Mouse (Mus musculus) midbrain, embryonic 14.5 days (tissue): ENCODE data around the gene Specc1. TPM values are rescaled to one million over a fixed set of nuclear protein-coding genes. Genes with fewer than 3 reads are reported as not detected.

ENCODE experiments used
- ATAC-seq: fragments of 200-750 bp; cut with Nextera tagmentation; 2 replicates; pipeline ENCODE4 v1.8.0; 2017; ENCODE audit warnings: moderate number of reproducible peaks, moderate library complexity; ENCODE audit not compliant: low FRiP score, low TSS enrichment
- DNase-seq: peaks from one replicate; pipeline ENCODE4 v3.0.0-alpha.2; 2015
- H3K27ac ChIP-seq: fragments of 300-500 bp; sonication (generic); replicated peaks from 2 replicates; pipeline ENCODE4 v1.5.1; 2014; ENCODE audit warnings: mild to moderate bottlenecking, low read depth, low read length, moderate library complexity
- H3K27me3 ChIP-seq: fragments of 300-500 bp; sonication (generic); 2 replicates; pipeline ENCODE4 v1.6.1; 2014; ENCODE audit warnings: low read length, control low read depth, mixed read lengths; ENCODE audit not compliant: control insufficient read depth, insufficient read depth
- H3K36me3 ChIP-seq: fragments of 300-500 bp; sonication (generic); 2 replicates; pipeline ENCODE4 v1.6.1; 2014; ENCODE audit warnings: low read length, control low read depth; ENCODE audit not compliant: control insufficient read depth, insufficient read depth
- H3K4me1 ChIP-seq: fragments of 300-500 bp; sonication (generic); 2 replicates; pipeline ENCODE4 v1.6.1; 2014; ENCODE audit warnings: mild to moderate bottlenecking, antibody characterized with exemption, low read length, control low read depth; ENCODE audit not compliant: control insufficient read depth, insufficient read depth
- H3K4me2 ChIP-seq: fragments of 300-500 bp; sonication (generic); 2 replicates; pipeline ENCODE4 v1.6.1; 2014; ENCODE audit warnings: mild to moderate bottlenecking, low read length, moderate library complexity
- H3K4me3 ChIP-seq: fragments of 300-500 bp; sonication (generic); replicated peaks from 2 replicates; pipeline ENCODE4 v1.5.1; 2014; ENCODE audit warnings: low read depth, low read length
- H3K9ac ChIP-seq: fragments of 300-500 bp; sonication (generic); replicated peaks from 2 replicates; pipeline ENCODE4 v1.6.1; 2014; ENCODE audit warnings: mild to moderate bottlenecking, low read length, moderate library complexity
- H3K9me3 ChIP-seq: fragments of 300-500 bp; sonication (generic); 2 replicates; pipeline ENCODE4 v1.6.1; 2016; ENCODE audit warnings: low read length, control low read depth, mixed read lengths; ENCODE audit not compliant: control insufficient read depth
- WGBS: fragments of 180-500 bp; shearing (Covaris S2); extraction: QIAGEN DNeasy Blood & Tissue Kit; methylation state at CpG from one replicate; pipeline ENCODE4 v1.1.7; 2014; 5-methylcytosine and 5-hydroxymethylcytosine counted together
- polyA plus RNA-seq: library from polyadenylated mRNA; unstranded; fragments of >200 nt; fragmentation: Nextera tagmentation; extraction: Ambion mirVana; gene quantifications from 2 replicates; pipeline ENCODE4 v1.2.1, GENCODE M21; 2014

Specc1 gene
- polyA plus RNA-seq, 1 experiment from 2014 or later, result 16.6 TPM

GRCm38 (mm10) chr11:62187074-62187473 lies 230.5 kb downstream of the Specc1 start:
- Histone ChIP-seq H3K27me3 (no peaks in the 10 kb centered on the region), H3K4me2 (no peak overlapping the region), H3K4me1 (no peaks in the 10 kb centered on the region), H3K27ac (no peak overlapping the region), H3K9ac (no peak overlapping the region), H3K36me3 (no peaks in the 10 kb centered on the region), H3K9me3 (0 out of 2 replicates have a peak, but pooled peaks cover 4% of the 10 kb centered on the region), H3K4me3 (no peak overlapping the region)
- 92% methylated on average over 8 of the region's 8 CpGs for WGBS
- no peak for DNase-seq
- ATAC-seq, result no peak

- no peak for DNase-seq
- H3K27me3 ChIP-seq, result no peaks in the 10 kb centered on the region
- no peaks in the 10 kb centered on the region for H3K4me1 ChIP-seq
- H3K36me3 ChIP-seq, result no peaks in the 10 kb centered on the region
- H3K9me3 ChIP-seq, result 0 out of 2 replicates have a peak, but pooled peaks cover 4% of the 10 kb centered on the region
- no peak overlapping the region for H3K4me3 ChIP-seq
- 89% methylated on average over 3 of the region's 3 CpGs for WGBS
- H3K27ac ChIP-seq, result no peak overlapping the region
- H3K4me2 ChIP-seq, result no peak overlapping the region
- no peak overlapping the region for H3K9ac ChIP-seq
- no peak for ATAC-seq
These were observed 235.5 kb downstream of the Specc1 start for GRCm38 (mm10) chr11:62192050-62192449.

- Histone ChIP-seq H3K4me2 (no peak overlapping the region), H3K9ac (no peak overlapping the region), H3K4me1 (no peaks in the 10 kb centered on the region), H3K27me3 (no peaks in the 10 kb centered on the region), H3K4me3 (no peak overlapping the region), H3K9me3 (0 out of 2 replicates have a peak, but pooled peaks cover 4% of the 10 kb centered on the region), H3K27ac (no peak overlapping the region), H3K36me3 (no peaks in the 10 kb centered on the region)
- no peak for DNase-seq
- WGBS, result 90% methylated on average over 3 of the region's 3 CpGs
- no peak for ATAC-seq
These were observed 236.6 kb downstream of the Specc1 start for GRCm38 (mm10) chr11:62193116-62193515.

- no peaks in the 10 kb centered on the region for H3K4me1 ChIP-seq
- DNase-seq (no peak), ATAC-seq (no peak)
- no peaks in the 10 kb centered on the region for H3K36me3 ChIP-seq
- H3K27ac ChIP-seq, result no peak overlapping the region
- no peaks in the 10 kb centered on the region for H3K27me3 ChIP-seq
- no peak overlapping the region for H3K9ac ChIP-seq
- H3K9me3 ChIP-seq, result 0 out of 2 replicates have a peak, but pooled peaks cover 4% of the 10 kb centered on the region
- no peak overlapping the region for H3K4me3 ChIP-seq
- H3K4me2 ChIP-seq, result no peak overlapping the region
These were observed 237.7 kb downstream of the Specc1 start for GRCm38 (mm10) chr11:62194217-62194616.

GRCm38 (mm10) chr11:62200901-62201512 lies 244.4 kb downstream of the Specc1 start:
- H3K4me1 ChIP-seq, result no peaks in the 10 kb centered on the region
- WGBS, result 89% methylated on average over 5 of the region's 5 CpGs
- H3K9me3 ChIP-seq, result no peaks in the 10 kb centered on the region
- H3K36me3 ChIP-seq, result no peaks in the 10 kb centered on the region
- no peaks in the 10 kb centered on the region for H3K27me3 ChIP-seq
- H3K9ac ChIP-seq, result no peak overlapping the region
- no peak overlapping the region for H3K4me3 ChIP-seq
- H3K4me2 ChIP-seq, result no peak overlapping the region
- ATAC-seq (no peak), DNase-seq (no peak)
- no peak overlapping the region for H3K27ac ChIP-seq

- Histone ChIP-seq H3K4me1 (no peaks in the 10 kb centered on the region), H3K27ac (no peak overlapping the region), H3K4me2 (no peak overlapping the region), H3K4me3 (no peak overlapping the region), H3K36me3 (no peaks in the 10 kb centered on the region), H3K27me3 (no peaks in the 10 kb centered on the region), H3K9ac (no peak overlapping the region), H3K9me3 (no peaks in the 10 kb centered on the region)
- WGBS, result 89% methylated on average over 1 of the region's 1 CpGs
- DNase-seq, result no peak
- ATAC-seq, result no peak
These were observed 246.1 kb downstream of the Specc1 start for GRCm38 (mm10) chr11:62202645-62203044.

GRCm38 (mm10) chr11:62209111-62209510 lies 252.5 kb downstream of the Specc1 start:
- no peak overlapping the region for H3K9ac ChIP-seq
- no peaks in the 10 kb centered on the region for H3K9me3 ChIP-seq
- no peaks in the 10 kb centered on the region for H3K36me3 ChIP-seq
- no peak overlapping the region for H3K4me3 ChIP-seq
- H3K4me1 ChIP-seq, result no peaks in the 10 kb centered on the region
- no peaks in the 10 kb centered on the region for H3K27me3 ChIP-seq
- WGBS, result 72% methylated on average over 2 of the region's 2 CpGs
- ATAC-seq (no peak), DNase-seq (no peak)
- H3K27ac ChIP-seq, result no peak overlapping the region
- H3K4me2 ChIP-seq, result no peak overlapping the region

GRCm38 (mm10) chr11:62209891-62210290 lies 253.3 kb downstream of the Specc1 start:
- WGBS, result 92% methylated on average over 4 of the region's 4 CpGs
- no peaks in the 10 kb centered on the region for H3K9me3 ChIP-seq
- no peak overlapping the region for H3K9ac ChIP-seq
- H3K36me3 ChIP-seq, result no peaks in the 10 kb centered on the region
- no peaks in the 10 kb centered on the region for H3K4me1 ChIP-seq
- H3K27ac ChIP-seq, result no peak overlapping the region
- no peaks in the 10 kb centered on the region for H3K27me3 ChIP-seq
- no peak for DNase-seq
- no peak for ATAC-seq
- no peak overlapping the region for H3K4me3 ChIP-seq
- H3K4me2 ChIP-seq, result no peak overlapping the region

GRCm38 (mm10) chr11:62213384-62213989 lies 256.9 kb downstream of the Specc1 start:
- no peak overlapping the region for H3K27ac ChIP-seq
- H3K27me3 ChIP-seq, result no peaks in the 10 kb centered on the region
- H3K9me3 ChIP-seq, result no peaks in the 10 kb centered on the region
- no peaks in the 10 kb centered on the region for H3K36me3 ChIP-seq
- H3K9ac ChIP-seq, result no peak overlapping the region
- H3K4me2 ChIP-seq, result no peak overlapping the region
- WGBS, result 93% methylated on average over 12 of the region's 12 CpGs
- ATAC-seq (no peak), DNase-seq (no peak)
- no peaks in the 10 kb centered on the region for H3K4me1 ChIP-seq
- H3K4me3 ChIP-seq, result no peak overlapping the region
